Mouse (Mus musculus): ENCODE measurements around the gene Slc36a1. TPM values are rescaled to one million over a fixed set of nuclear protein-coding genes. Genes with fewer than 3 reads are reported as not detected.
A peak's percentile ranks its signal among the peaks of the same experiment; 100 is the strongest.

Gene Slc36a1
- total RNA-seq, 2 experiments from 2014 or later, result 59.3 to 61.5 TPM

DNA sequence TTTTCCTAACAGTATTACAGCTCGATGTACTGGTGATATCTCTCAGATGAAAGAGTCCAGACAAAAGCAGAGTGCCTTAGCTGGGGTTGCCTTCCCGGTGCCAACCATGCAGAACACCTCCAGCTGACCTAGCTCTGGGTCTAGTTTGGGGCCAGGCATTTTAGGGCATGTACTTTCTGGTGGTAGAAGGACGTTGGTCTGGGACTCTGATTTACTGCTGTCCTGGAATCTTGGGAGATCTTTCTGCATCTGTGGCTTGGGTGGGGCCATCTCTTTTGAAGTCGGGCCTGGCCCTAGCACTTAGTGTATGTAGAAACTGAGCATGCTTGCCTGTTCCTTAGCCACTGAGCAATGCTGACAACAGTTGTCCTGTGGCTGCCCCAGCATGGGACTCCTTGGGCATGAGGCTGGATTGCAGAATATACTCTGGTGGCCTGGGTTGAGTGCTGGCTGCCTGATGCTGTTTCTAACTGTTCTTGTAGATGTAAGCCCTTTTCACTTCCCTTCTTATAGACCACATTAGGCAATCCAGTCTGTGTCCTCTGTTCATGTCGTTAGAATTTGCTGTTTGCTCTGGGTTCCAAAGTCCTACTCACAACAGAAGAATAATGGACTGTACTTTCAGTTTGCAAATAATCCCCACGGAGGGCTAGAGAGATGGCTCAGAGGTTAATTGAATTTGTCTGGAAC, 4.0 kb downstream of the Slc36a1 start:
- no peak for DNase-seq (ENCODE audit: extremely low spot score in 1 of 2, low spot score in 1 of 2)

DNA sequence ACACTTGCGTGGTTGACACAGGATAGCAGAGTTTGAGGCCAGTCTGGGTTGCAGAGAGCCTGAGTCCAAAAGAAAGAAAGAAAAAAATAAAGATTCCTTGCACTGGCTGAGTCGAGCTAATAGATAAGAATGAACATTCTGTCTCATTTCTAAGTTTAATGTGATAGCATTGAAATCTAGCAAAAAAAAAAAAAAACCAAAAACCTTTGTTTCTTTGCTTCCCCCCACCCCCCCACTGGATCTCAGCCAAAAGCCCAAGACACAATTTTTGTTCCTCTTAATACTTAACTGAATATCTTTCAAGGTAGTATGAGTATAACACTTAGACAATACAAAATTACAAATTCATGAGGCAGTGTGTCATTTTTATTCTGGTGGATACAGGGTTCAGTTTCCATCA, 4.9 kb downstream of the Slc36a1 start:
- DNase-seq (ENCODE audit: extremely low spot score in 1 of 2, low spot score in 1 of 2), result no peak

DNA sequence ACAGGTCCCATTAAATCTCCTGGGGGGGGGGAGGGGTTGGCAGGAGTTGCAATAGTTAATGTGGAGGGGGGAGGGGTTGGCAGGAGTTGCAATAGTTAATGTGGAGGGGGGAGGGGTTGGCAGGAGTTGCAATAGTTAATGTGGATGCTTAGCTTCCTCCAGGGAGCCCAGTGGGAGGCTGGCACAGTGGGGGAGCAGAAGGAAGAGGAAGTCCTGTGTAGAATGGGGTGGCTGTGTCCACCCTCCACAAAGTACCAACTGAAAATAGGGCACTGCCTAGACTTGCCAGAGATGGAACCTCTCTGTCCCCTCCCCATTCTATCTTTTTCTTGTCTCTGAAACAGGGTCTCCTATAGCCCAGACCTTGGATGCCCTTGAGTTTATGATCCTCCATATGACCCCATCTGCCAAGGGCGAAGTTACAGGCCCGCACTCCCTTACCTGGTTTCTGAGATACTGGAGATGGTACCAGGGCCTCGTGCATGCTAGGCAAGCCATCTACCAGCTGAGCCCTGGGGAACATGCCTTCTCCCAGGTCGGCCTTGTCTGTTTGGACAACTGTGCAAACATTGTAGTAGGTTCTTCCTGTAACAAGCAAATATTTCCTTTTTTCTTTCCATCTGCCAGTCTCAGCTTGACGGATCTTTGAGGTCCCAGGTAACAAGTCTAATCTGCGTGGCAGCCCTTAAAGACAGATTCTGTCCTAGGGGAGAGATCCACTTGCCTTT, 5.6 kb downstream of the Slc36a1 start:
- no peak for DNase-seq (ENCODE audit: extremely low spot score in 1 of 2, low spot score in 1 of 2)

DNA sequence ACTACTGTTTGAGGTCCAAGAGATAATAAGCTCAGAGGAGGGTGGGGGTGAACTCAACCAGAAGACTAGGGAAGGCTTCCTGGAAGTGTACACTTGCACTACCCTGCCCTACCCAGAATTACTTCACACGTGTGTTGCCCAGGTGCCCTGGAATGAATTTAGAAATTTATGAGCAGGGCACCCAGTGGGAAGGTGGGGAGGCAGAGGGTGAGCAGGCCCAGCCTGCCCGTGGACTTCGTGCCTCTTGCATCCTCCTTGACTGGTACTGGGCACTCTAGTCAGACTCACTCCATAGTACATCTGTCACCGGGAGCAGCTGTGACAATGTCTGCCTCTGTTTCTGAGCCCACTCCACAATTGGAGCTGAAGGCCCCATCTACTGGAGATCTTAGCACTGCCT, 9.4 kb downstream of the Slc36a1 start:
- no peak for DNase-seq (ENCODE audit: extremely low spot score in 1 of 2, low spot score in 1 of 2)

DNA sequence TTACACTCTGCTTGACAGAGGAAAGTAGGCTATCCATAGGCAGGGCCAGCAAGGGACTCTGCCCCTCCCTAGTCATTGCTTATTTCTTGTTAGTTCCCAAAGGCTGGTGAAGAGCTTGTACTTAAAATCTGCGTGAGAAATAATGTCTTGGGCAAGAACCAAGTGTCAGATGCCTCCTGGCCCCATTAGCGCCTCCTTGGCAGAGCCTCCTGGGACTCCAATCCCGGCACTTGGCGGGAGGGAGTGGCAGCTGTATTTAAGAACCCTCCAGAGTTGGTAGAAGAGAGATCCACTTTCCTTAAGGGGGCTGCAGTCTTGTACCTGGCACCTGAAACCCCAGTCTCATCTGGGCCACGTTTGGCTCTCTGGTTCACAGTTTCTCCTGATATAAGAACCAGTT, 10.0 kb downstream of the Slc36a1 start:
- DNase-seq (ENCODE audit: extremely low spot score in 1 of 2, low spot score in 1 of 2), result no peak

DNA sequence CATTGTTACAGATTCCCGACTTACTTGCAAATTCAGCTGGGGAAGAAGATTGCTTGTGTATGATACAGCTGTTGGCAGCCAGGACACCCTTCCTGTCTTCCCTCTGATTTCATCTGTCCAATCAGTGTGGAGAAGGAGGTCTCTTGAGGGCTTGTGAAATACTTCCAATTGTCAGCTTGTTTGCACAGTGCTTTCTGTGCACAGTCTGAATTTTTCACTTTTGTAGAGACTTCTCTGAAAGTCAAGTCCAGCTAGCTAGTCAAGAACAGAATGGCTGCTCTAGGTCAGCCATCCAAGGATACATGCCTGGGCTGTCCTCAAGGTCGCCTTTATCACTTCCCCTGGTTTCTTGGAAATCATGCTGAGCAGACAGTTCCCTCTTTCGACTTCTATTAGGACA, 10.8 kb downstream of the Slc36a1 start:
- no peak for DNase-seq (ENCODE audit: extremely low spot score in 1 of 2, low spot score in 1 of 2)

DNA sequence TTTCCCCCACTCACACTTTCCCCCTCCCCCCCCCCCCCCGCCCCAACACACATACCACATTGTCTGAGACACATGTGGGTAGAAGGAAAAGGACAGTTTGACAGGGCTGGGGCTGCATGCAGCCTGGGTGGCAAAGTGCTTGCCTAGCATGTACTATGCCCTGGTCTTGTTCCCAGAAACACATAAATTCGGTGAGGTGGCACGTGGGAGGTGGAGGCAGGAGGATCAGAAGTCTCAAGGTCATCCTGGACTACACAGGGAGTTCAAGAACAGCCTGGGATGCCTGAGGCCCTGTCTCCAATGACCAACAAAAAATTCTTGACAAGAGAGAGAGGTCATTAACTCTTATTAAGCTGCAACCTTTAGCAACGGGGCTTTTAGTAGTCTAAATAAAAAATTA, 11.9 kb downstream of the Slc36a1 start:
- DNase-seq (ENCODE audit: extremely low spot score in 1 of 2, low spot score in 1 of 2), result no peak

DNA sequence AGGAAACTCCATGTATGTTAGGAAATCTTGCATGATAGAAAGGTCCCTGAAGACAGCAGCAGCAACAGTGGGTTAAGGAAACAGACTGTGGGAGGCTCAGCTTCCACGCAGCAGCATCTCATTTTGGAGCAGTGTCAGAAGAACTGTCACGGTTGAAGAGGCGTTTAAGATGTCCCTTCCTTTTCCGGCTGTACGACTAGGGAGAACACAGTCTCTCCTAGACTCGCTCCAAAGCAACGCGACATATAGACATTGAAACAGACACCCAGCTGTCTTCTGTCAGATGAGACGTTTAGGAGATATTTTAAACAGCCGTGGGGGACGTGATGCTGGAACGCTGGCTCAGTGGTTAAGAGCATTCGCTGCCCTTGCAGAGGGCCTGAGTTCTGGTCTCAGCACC, 12.7 kb downstream of the Slc36a1 start:
- DNase-seq (ENCODE audit: extremely low spot score in 1 of 2, low spot score in 1 of 2), result no peak

DNA sequence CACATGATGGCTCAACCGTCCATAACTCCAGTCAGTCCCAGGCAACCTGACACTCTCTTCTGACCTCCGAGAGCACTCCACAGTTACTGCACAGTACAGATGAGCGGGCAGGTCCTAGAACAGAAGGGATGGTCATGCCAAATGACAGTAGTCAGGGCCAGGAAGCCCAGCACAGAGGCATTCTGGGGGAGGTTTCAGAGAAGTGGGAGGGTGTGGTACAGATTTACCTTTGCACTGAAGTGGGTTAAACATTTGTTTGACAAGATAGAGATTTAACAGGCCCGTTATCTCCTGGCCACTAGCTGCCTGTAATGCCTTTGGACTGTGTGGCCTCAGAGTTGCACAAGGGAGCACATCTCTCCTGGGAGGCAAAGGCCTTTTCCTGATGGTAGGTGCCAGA, 13.3 kb downstream of the Slc36a1 start:
- no peak for DNase-seq (ENCODE audit: extremely low spot score in 1 of 2, low spot score in 1 of 2)

DNA sequence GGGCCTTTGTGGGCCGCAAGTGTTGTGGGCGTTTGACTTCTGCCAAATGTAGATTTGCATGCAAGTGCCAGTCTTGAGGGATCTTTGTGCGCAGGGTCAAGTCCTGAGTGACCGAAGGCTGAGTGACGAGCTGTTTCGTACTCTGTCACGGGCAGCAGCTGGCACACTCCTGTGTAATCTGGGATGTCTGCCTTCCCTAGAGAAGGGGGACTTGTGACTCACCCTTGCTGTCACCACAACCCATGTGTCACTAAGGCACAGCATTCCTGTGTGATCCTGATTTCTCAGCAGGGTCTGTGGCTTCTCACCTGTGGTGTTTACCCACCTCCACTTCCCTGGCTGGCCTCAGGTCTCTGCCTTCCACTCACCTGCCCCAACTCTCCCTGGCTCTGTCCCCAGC, 13.7 kb downstream of the Slc36a1 start:
- DNase-seq (ENCODE audit: extremely low spot score in 1 of 2, low spot score in 1 of 2), result no peak

DNA sequence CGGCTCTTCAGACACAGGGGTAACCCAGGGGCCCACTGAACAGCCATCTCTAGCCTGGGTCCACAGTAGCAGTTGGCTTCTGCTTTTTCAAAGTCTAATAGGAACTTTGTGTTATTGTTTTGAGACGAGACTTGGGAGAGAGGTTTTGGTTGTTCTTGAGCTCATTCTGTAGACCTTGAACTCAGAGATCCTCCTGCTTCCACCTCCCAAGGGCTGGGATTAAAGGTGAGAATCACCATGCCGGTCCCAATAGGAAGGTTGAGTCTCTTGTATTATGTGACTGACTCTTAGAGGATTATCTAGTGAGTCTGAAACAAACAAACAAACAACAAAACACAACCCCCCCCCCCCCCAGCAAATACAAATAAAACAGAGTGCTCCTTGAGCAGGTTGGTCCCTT, 14.3 kb downstream of the Slc36a1 start:
- no peak for DNase-seq (ENCODE audit: extremely low spot score in 1 of 2, low spot score in 1 of 2)

DNA sequence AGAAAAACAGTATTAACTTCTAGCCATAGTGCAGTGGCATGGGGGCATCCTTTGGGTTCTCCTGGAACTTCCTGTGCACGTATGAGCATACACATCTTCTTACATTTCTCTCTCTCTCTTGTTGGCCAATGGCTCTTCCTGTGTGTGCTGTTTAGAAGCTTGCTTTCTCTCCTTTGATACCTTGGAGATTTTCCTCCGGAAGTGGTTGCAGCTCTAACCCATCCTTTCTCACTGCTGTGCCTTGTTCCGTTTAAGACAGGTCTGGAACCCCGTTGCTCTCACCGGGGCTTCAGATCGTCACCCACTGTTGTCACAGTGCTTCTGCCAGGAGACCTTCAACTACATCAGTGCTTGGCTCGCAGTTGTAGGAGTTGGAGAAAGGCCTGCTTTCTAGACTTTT, 17.2 kb downstream of the Slc36a1 start:
- DNase-seq (ENCODE audit: extremely low spot score in 1 of 2, low spot score in 1 of 2), result no peak

DNA sequence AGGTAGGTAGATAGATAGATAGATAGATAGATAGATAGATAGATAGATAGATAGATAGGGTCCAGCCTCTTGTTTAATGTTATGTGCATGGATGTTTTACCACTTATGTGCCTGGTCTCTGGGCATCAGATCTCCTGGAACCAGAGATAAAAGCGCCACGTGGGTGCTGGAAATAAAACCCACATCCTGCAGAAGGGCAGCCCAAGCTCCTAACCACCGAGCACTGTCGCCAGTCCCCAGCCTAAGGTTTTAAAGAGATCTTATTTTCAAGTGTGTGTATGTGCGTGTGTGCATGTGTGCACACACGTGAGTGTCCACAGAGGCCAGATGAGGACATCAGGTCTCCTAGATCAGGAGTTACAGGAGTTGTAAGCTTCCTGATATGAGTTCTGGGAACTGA, 26.9 kb downstream of the Slc36a1 start:
- DNase-seq (ENCODE audit: extremely low spot score in 1 of 2, low spot score in 1 of 2), result no peak

DNA sequence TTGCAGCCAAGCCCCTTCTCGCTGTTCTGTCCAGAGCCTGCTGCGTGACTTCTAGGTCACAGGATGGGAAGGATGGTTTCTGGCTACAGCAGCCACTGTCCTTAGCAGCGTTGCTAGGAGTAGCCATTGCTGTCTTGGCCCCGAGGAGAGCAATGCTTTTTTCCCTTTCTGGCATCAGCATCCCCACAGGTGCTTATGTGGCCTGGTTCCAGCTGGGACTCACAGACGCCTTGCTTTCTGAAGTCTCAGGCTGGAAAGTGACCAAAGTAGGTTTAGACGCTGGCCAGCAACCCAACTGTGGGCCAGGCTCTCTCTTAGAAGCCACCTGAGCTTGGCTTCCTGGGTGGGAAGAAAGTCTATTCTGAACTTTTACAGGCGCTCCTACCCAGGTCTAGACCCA, 30.1 kb downstream of the Slc36a1 start:
- no peak for DNase-seq (ENCODE audit: extremely low spot score in 1 of 2, low spot score in 1 of 2)

DNA sequence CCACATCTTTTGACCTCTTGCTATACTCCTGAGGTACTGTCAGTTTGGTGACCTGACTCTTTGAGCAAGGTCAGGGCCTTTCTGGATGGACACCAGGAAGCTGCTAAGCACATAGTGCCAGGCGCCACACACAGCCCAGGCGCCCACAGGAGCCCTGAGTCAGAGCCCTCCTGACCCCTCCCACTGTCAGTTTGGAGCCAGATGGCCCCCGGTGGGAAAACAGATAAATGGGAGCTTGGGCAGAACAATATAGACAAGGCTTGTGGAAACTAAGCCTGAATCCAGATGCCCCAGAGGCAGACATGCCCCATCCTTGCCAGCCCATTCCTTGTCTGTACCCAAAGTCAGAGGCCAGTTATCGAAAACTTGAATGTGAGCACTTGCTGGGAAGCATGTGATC, 30.6 kb downstream of the Slc36a1 start:
- no peak for DNase-seq (ENCODE audit: extremely low spot score in 1 of 2, low spot score in 1 of 2)

DNA sequence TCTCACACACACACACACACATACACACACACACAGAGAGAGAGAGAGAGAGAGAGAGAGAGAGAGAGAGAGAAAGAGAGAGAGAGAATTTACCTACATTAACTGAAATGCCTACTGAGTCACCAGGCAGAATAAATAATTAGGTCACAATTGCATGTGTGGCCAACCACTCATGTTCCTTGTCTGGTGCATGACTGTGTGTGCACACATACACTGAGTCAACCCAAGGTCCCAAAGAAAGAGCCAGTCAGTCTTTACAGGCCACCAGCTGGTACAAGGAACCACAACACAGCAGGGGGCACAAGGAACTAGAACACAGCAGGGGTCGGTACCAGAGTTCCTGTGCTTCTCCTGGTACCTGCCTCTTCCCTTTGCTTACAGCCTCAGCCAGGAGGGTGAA, 32.7 kb downstream of the Slc36a1 start:
- DNase-seq (ENCODE audit: extremely low spot score in 1 of 2, low spot score in 1 of 2), result no peak

DNA sequence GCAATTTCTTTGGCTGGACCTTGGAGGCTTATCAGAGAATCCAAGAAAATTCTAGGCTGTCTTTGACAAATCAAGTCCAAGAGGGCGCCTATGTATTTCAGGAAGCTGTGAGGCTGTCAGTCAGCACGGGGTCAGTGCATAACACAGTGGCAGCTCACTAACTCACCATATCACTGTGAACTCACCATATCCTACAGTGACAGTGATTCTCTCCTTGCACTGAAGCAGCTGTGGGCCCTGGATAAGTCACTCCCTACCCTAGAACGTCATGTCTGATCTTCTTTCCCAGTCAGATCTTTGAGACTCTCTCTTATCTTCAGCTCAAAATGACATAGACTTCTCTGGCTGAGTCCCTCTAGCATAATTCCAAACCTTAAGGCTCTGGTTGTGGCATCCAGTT, 35.3 kb downstream of the Slc36a1 start:
- no peak for DNase-seq (ENCODE audit: extremely low spot score in 1 of 2, low spot score in 1 of 2)

DNA sequence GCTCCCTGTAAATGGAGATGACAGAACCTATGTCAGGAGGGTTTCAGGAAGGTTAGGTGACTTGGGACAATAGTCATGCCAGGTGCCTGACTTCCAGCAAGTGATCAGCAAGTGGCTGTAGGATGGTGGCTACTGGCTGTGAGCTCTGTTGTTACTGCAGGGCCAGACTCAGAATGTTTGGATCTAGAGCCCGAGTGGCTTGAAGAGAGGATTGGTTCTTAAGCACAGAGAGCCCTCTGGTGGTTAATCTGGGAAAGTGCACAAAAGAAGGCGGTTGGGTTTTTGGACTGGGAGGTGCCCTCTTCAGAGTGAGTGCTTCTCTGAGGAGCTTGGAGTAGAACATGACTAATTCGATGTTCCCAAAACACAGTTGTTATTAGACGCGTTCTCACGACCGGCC, 36.4 kb downstream of the Slc36a1 start:
- DNase-seq (ENCODE audit: extremely low spot score in 1 of 2, low spot score in 1 of 2), result peak; percentile 40 to 65

DNA sequence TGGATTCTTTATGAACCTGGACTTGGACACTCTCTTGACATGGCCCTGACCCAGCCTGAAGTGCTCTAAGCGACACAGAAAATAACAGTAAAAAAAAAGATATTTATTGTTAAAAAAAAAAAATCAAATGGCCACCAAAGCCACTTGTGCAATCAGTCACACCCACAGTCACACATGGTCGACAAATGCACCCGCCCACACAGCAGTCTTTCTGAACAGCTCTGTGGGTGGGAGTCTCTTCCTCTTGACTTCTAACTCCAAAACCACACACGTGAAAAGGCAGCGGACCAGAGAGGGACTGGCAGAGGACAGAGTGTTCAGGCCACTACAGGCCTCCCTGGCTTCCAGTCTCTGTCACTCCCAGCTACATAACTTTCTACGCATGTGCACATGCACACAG, 46.4 kb downstream of the Slc36a1 start:
- DNase-seq (ENCODE audit: extremely low spot score in 1 of 2, low spot score in 1 of 2), result peak; percentile 21 to 38

DNA sequence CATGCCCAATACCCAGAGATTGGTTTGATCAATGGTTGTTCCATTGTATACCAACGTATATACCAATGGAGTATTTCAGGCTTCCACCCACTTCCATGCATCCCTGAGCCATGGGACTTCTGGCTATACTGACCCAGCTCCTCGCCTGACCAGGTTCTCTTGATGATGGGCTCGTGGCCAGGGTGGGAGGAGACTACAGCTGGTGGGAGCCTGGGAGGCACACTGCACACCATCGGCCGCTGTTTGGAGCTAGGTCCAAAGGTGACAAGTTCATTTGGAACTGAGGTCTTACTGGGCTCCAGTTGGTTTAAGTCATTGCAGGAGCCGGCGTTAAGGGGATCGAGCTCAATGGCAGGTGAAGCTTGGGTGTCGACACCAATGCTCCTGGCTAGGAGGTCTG, 49.2 kb downstream of the Slc36a1 start:
- DNase-seq (ENCODE audit: extremely low spot score in 1 of 2, low spot score in 1 of 2), result no peak

DNA sequence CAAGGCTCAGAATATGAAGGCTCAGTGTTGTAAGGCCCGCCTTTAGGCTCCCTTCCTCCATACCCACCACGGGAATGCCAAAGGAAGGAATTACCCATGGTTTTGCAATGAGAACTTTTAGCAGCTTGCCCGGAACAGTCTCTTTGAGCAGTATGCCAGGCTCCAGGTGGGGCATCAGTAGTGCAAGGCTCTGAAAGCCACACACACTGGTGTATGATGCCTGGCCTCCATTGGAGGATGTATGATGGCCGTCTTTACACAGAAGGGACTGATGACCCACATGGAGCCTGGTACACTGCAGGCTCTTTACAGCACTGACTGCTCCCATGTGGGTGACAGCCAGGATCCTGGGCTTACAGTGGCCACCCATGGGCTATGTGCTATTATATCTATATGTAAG, 57.0 kb downstream of the Slc36a1 start:
- DNase-seq (ENCODE audit: extremely low spot score in 1 of 2, low spot score in 1 of 2), result no peak

DNA sequence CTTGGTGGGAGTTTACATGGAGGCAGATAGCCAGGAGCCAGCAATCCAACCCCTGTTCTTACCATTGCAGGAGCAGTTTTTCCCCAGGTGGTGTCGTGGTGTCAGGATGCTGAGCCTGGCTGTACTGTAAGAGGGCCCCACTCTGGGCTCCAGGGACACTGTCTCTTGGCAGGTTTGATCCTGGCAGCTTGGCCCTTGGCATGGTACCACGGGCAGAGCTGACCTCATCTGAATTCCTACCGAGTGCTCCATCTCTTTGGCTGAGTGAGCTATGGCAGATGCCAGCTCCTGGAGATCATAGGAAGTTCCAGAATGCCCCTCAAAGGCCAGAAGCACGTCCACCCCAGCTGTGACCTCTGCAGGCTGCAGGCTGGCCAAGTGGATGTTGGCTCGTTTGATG, 57.9 kb downstream of the Slc36a1 start:
- no peak for DNase-seq (ENCODE audit: extremely low spot score in 1 of 2, low spot score in 1 of 2)

Data from layer of hippocampus, postnatal 25 days (tissue).